Mouse (Mus musculus) intestine, embryonic 16.5 days (tissue): ENCODE measurements at regions not wholly inside any gene's neighbourhood (a gene's known extent, or its start where the extent isn't known, plus 50 kb on each side); places are given as distances from the start of the nearest gene placed in this dataset.
"Not testable (repeated sequence)": the region's sequence is repeated elsewhere in the genome, so short reads cannot be mapped to it uniquely, and the experiment has no call there.

Experiments used
- ATAC-seq: fragments of 200-750 bp; cut with Nextera tagmentation; 2 replicates; pipeline ENCODE4 v1.8.0; 2017; ENCODE audit warnings: moderate TSS enrichment, moderate library complexity
- H3K27ac ChIP-seq: fragments of 300-500 bp; sonication (generic); 2 replicates; pipeline ENCODE4 v1.5.1; 2014; ENCODE audit warnings: mild to moderate bottlenecking, low read length
- H3K27me3 ChIP-seq: fragments of 300-500 bp; sonication (generic); replicated peaks from 2 replicates; pipeline ENCODE4 v1.6.1; 2014; ENCODE audit warnings: low read length, control low read depth, mixed read lengths; ENCODE audit not compliant: control insufficient read depth, insufficient read depth
- H3K36me3 ChIP-seq: fragments of 300-500 bp; sonication (generic); 2 replicates; pipeline ENCODE4 v1.6.1; 2014; ENCODE audit warnings: low read length, control low read depth; ENCODE audit not compliant: control insufficient read depth, insufficient read depth
- H3K4me1 ChIP-seq: fragments of 300-500 bp; sonication (generic); 2 replicates; pipeline ENCODE4 v1.6.1; 2014; ENCODE audit warnings: low read length, control low read depth, mixed read lengths; ENCODE audit not compliant: control insufficient read depth, insufficient read depth
- H3K4me2 ChIP-seq: fragments of 300-500 bp; sonication (generic); 2 replicates; pipeline ENCODE4 v1.6.1; 2014; ENCODE audit warnings: low read depth, low read length, control low read depth
- H3K4me3 ChIP-seq: fragments of 300-500 bp; sonication (generic); 2 replicates; pipeline ENCODE4 v1.5.1; 2014; ENCODE audit warnings: mild to moderate bottlenecking, low read length
- H3K9ac ChIP-seq: fragments of 300-500 bp; sonication (generic); 2 replicates; pipeline ENCODE4 v1.6.1; 2014; ENCODE audit warnings: low read depth, low read length
- H3K9me3 ChIP-seq: fragments of 300-500 bp; sonication (generic); 2 replicates; pipeline ENCODE4 v1.6.1; 2016; ENCODE audit warnings: low read length, control low read depth; ENCODE audit not compliant: control insufficient read depth
- WGBS: fragments of 180-500 bp; shearing (Covaris S2); extraction: QIAGEN DNeasy Blood & Tissue Kit; methylation state at CpG from one replicate; pipeline ENCODE4 v1.1.7; 2014; 5-methylcytosine and 5-hydroxymethylcytosine counted together

DNA sequence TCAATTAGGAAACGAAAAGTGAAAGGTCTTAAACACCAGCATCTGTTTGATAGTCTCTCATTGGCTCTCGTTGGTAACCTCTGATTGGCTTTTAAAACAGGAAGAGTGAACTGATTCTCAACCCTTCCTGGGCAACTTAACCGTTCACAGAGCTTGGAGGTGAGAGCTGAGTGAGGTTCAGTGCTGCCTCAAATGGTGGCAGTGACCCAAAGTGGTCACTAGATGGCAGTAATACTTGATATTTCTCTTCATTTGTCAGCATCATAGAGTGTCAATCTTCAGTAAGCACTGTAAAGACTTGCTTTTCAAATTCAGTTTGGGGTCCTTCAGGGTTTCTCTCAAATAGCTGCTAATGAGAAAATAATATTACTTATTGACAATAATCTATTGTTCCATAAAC, 321.8 kb upstream of the Gdi2 start:
- H3K27me3 ChIP-seq, H3K9ac ChIP-seq, H3K4me3 ChIP-seq, H3K4me2 ChIP-seq, H3K27ac ChIP-seq, H3K36me3 ChIP-seq, H3K4me1 ChIP-seq, H3K9me3 ChIP-seq: not testable (repeated sequence)
- 0 out of 2 replicates have a peak, but pooled peaks have one; percentile 48 for ATAC-seq
- 43% methylated on average over 3 of the region's 3 CpGs for WGBS

DNA sequence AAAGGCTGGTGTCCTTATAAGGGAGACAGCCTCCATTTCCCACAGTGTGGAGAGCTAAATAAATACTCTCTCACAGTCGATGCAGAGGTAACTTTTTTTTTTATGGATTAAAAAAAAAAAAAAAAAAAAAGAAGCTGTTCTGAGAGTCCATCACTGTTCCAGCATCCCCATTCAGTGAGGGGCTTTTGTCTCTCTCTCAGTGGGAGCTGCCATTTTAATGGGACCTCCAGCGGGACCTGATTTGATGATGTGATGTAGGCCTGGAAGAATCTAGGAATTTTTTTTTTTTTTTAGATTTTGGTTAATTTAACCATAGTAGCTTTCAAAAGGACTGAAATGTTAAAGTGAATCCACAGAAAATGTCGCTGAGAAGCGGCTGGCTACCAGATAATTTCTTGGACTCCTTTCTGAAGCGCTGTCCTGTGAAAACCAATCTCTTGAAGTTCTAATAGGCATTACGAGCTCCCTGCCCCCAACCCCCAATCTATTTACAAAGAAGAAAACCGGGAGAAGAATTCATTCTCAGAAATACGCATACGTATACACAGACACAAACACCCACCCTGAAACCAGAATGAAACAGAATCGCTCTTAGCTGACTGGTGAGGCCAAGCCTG, 316.8 kb upstream of the Gdi2 start:
- 70% methylated on average over 10 of the region's 10 CpGs for WGBS

DNA sequence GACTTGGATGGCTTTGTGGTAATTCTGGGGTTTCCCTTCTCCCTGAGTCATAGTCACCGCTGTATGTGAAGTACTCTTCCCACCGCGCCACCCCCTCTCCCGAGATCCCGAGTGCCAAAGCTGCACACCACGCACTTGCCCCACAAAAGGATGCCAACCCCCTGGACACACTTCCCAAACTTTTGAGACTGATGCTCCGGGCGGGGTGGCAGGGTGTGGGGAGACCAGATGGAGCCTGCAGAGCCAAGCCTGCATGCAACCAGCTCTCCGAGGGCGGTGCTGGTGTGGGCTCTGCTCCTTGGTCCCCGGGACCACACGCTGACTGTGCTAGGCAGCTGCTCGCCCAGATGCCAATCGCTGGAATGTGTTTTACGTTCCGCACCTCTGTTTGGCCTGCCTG, 316.2 kb upstream of the Gdi2 start:
- H3K9ac ChIP-seq, result no peak overlapping the region
- H3K36me3 ChIP-seq, result no peaks in the 10 kb centered on the region
- H3K4me2 ChIP-seq, result no peak overlapping the region
- H3K4me3 ChIP-seq, result no peak overlapping the region
- no peaks in the 10 kb centered on the region for H3K4me1 ChIP-seq
- H3K27ac ChIP-seq, result no peak overlapping the region
- no peaks in the 10 kb centered on the region for H3K9me3 ChIP-seq
- H3K27me3 ChIP-seq, result no peaks in the 10 kb centered on the region
- no peak for ATAC-seq
- WGBS, result 73% methylated on average over 16 of the region's 16 CpGs

More for the DNA sequence above, 316.8 kb upstream of the Gdi2 start:
- H3K4me1 ChIP-seq, ATAC-seq, H3K36me3 ChIP-seq, H3K4me2 ChIP-seq, H3K9ac ChIP-seq, H3K27me3 ChIP-seq, H3K27ac ChIP-seq, H3K9me3 ChIP-seq, H3K4me3 ChIP-seq: not testable (repeated sequence)

- Histone ChIP-seq H3K4me2 (no peak overlapping the region), H3K4me1 (no peaks in the 10 kb centered on the region), H3K27ac (no peak overlapping the region), H3K27me3 (no peaks in the 10 kb centered on the region), H3K9ac (no peak overlapping the region), H3K4me3 (no peak overlapping the region), H3K36me3 (no peaks in the 10 kb centered on the region), H3K9me3 (no peaks in the 10 kb centered on the region)
- 58% methylated on average over 1 of the region's 1 CpGs for WGBS
- ATAC-seq, result no peak
Measured at GRCm38 (mm10) chr13:3258379-3258778, 279.5 kb upstream of the Gdi2 start.

GRCm38 (mm10) chr13:3276130-3276529, 261.7 kb upstream of the Gdi2 start:
- ATAC-seq, H3K4me2 ChIP-seq, H3K9me3 ChIP-seq, H3K4me1 ChIP-seq, H3K4me3 ChIP-seq, H3K27me3 ChIP-seq, H3K9ac ChIP-seq, H3K36me3 ChIP-seq, H3K27ac ChIP-seq: not testable (repeated sequence)
- 44% methylated on average over 1 of the region's 1 CpGs for WGBS
